Mouse (Mus musculus): ENCODE results near the gene Gm10318.
A peak's percentile ranks its signal among the peaks of the same experiment; 100 is the strongest.

The Gm10318 gene

DNA sequence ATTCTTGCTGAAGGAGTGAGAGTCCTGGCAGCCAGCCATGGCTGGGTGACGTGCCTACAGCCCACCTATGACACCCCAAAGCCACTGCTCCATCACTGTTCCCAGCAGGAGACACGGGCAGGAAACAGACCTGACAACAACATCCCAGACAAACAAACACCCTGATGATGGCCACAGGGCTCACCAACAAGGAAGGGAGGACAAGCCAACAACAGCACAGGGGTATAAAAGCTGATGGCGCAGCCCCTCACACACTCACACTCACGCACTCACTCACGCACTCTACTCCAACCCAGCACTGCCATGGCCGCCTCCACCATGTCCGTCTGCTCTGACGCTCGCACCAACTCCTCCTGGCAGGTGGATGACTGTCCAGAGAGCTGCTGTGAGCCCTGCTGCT, at the start of gene Gm10318:
Gm10318 (plus strand) TSS at position 301 of the 400 bp plus-strand sequence.
- no peak for DNase-seq

DNA sequence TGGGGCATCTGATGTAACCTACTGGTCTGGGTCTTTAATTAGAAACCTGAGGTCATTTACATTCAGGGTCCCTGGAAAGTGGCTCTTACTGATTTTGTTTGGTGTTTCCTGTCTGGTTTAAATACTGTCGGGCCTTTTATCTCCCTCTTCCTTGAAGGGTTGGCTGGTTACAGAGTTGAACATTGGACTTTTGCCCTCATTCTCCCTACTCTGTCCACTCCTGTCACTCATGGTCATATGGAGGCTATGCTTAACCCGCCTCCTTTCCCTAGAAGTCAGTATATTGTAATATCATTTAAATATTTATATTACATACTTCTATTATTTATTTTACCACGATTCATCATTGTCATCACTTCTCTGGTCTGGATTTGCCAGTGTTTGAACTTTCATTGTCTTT, 48.6 kb upstream of the Gm10318 start:
- DNase-seq, result no peak

DNA sequence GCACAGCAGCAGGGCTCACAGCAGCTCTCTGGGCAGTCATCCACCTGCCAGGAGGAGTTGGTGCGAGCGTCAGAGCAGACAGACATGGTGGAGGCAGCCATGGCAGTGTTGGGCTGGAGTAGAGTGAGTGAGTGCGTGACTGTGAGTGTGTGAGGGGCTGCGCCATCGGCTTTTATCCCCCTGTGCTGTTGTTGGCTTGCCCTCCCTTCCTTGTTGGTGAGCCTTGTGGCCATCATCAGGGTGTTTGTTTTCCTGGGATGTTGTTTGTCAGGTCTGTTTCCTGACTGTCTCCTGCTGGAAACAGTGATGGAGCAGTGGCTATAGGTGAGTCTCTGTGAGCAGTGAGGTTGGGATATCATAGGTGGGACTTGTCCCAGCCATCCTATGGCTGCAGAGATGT, 40.9 kb upstream of the Gm10318 start, which contains the start of gene Gm9507:
Gm9507 (minus strand) TSS at position 101 of the 400 bp plus-strand sequence.
- DNase-seq, result no peak

DNA sequence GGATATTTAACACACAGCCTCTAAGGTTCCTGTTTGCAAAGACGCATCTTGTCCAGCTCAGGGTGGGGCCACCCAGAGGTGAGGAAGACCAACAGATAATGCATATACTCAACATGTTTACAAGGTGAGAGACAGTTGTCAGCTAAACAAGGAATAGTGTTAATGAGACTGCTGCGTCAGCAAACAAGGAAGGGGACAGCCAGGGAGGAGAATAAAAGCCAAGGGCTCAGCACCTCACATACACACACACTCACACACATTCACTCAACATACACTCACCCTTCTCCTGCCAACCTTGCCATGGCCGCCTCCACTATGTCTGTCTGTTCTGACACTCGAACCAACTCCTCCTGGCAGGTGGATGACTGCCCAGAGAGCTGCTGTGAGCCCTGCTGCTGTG, 38.3 kb upstream of the Gm10318 start, which contains the start of gene Gm2696:
Gm2696 (plus strand) TSS at position 301 of the 400 bp plus-strand sequence.
- DNase-seq, result no peak

DNA sequence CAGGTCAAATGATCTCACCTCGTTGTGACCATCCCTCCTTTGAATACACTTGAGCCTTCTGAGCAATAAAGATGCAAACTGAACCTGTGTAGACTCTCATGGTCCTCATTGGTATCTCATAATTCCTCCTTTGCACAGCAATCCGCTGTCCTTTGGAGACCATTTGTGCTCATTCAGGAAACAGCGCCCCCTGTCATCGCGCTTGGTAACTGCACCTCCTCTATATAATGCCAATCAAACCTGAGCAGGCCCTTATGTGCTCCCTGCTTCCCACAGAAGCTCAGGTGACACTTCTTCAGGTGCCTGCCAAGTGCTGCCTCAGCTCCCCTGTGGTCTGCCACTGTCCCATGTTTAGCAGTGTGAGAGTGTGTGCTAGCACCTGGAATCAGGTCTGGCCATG, 37.1 kb upstream of the Gm10318 start:
- DNase-seq, result peak; percentile 46

DNA sequence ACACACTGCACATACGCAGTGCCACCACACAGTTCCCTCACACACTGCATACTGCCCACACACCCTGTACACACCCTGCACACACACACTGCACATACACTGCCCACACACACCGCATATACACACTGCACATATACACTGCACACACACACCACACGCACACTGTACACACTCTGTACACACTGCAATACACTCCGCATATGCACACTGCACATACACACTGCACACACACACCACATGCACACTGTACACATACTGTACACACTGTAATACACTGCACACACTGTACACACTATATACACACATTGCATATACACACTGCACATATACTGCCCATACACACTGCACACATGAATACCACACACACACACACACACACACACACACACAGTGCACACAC, 34.1 kb upstream of the Gm10318 start:
- DNase-seq, result no peak

DNA sequence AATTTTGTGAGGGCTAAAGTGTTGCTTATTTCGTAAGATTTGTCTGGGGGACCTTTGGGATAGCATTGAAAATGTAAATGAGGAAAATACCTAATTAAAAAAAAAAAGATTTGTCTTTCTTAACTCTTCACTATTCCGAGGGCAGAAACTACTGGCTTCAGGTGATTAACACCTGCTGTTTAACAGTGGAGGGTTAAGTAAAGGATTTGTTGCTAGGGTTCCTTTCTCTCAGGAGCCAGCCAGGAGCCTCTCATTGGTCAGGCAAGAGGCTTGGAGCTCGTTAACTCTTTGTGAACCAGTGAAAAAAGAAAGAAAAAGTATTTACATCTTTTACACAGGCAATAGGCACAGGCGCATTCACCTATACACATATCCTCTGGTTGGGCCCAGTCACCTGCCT, 33.5 kb upstream of the Gm10318 start:
- no peak for DNase-seq

DNA sequence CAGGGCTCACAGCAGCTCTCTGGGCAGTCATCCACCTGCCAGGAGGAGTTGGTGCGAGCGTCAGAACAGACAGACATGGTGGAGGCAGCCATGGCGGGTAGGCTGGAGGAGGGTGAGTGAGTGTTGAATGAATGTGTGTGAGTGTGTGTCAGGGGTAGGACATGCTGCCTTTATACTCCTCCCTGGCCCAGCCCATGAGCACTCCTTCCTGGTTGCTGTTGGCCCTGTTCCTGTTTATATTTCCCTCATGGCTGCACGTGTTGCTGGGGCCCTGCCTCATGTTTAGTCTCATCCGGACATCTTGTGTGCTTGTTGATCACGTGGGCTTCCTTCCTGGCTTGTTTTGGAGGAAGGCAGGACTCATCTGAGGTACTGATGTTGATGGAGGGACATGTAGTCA, 25.7 kb upstream of the Gm10318 start, which contains the start of gene Krtap10-4:
Krtap10-4 (minus strand) TSS at position 145 of the 400 bp plus-strand sequence.
- no peak for DNase-seq

DNA sequence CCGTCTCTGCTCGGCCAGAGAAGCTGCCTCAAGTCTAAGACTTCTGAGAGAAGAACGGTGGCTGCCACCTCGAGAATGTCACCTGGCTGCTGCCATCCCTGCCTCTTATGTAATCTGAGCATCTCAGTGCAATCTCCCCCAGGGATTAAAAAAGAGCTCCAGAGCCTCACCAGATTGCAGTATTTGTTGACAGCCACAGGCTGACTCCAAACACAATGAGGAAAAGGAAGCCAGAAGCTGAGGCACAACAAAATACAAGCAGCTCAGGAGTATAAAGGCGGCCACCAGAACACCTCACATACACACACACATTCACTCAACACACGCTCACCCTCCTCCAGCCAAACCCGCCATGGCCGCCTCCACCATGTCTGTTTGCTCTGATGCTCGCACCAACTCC, 17.0 kb upstream of the Gm10318 start, which contains the start of gene Krtap10-10:
Krtap10-10 (plus strand) TSS at position 301 of the 400 bp plus-strand sequence.
- no peak for DNase-seq

DNA sequence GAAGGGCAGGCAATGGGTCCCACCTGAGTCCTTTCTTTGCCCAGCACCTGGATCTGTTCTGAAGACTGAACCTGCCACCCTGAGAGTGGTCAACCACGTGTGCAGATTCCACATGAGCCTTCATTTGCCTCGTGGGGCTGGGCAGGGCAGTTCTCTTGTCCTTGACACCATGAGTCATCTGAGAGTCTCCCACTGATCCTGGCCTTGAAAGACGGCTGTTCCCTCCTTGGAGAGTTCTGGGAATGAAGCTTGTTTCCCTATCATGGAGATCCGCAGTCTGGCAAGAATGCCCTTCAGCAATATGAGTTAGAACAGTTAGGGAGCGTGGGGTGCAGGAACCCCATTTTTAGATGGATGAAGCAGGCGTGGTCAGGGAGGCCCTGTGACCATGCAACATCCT, 13.7 kb upstream of the Gm10318 start:
- DNase-seq, result no peak

DNA sequence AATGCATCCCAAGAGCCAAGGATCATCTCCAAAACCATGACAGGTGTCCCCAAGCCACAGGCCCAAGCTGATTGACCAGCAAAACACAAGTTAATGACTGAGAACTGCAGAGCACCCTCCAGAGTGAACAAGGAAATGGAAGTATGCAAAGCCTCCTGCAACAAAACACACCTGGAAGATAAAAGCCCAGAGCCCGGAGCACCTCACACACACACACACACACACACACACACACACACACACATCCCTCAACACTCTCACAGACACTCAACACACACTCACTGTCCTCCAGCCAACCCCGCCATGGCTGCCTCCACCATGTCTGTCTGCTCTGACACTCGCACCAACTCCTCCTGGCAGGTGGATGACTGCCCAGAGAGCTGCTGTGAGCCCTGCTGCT, 6.2 kb upstream of the Gm10318 start, which contains the start of gene Gm36176:
Gm36176 (plus strand) TSS at position 301 of the 400 bp plus-strand sequence.
- DNase-seq, result no peak

DNA sequence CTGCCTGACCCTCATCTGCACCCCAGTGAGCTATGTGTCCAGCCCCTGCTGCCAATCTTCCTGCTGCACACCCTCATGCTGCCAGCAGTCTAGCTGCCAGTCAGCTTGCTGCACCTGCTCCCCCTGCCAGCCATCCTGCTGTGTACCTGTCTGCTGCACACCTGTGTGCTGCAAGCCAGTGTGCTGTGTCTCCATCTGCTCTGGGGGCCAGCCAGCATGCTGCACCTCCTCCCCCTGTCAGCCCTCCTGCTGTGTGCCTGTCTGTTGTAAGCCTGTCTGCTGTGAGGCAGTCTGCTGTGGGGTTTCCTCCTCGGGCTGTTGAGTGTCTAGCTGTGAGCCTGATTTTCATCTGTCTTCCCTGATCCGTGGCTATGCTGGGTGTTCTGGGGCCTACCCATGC, 5.7 kb upstream of the Gm10318 start:
- no peak for DNase-seq

DNA sequence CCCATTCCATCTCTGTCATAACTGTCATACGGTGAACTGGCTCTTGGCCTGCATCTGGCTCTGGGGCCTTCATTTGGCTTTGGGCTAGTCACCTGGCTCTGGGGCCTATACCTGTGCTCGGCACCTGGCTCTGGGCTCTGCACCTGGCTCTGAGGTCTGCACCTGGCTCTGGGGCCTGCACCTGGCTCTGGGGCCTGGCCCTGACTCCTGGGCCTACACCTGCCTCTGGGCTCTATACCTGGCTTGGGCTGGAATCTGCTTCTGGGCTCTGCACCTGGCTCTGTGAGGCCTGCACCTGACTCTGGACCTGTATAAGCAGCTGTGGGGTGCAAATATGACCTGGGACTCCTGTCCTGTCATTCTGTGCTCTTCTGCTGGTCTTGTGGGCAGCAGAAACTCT, 5.1 kb upstream of the Gm10318 start:
- DNase-seq, result no peak

DNA sequence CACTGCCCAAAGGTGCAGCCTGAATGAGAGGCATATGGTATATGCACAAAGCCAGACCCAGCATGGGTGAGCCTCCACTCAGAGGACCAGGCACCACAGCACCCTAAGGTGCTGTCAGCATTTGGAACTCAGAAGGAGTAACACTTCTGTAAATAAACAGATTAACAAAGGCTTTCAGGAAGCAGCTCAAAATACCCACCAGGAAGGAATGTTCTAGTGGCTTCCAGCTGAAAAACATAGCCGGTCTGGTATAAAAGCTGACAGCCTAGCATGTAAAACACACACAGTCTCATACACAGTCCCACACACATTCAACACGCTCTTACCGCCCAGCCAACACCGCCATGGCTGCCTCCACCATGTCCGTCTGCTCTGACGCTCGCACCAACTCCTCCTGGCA, 9.0 kb downstream of the Gm10318 start, which contains the start of gene Gm3285:
Gm3285 (plus strand) TSS at position 301 of the 400 bp plus-strand sequence.
- DNase-seq, result no peak

DNA sequence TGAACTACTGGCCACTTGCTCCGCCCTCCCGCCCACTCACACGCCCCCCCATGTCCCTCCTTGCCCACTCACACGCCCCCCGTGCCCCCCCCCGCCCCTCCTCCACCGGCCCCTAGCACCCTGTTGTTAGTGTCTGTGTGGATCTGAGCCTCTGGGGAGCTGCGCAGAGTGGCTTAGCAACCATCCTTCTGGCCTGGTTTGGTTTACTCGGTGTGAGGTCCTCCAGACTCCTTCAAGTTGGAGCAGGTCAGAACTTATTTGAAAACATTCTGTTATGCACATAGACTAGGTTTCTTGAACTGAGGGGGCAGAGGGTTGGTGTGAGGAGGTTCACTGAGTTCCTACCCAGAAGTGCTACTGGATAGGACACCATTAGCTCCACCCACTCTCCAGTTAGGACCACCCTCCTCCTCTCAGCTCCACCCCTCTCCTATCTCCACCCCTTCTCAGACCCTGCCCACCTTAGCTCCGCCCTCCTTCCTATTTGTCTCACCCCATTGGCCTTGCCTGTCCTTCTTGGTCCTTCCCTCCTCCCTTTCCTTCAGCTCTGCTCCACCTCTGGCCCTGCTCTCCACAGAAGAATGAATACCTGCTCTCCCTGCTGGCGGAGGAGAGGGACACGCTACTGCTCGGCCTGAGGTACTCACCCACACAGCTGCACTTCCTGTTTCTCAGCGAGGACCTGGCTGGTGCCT, 11.6 kb downstream of the Gm10318 start:
- DNase-seq, result peak; percentile 54

DNA sequence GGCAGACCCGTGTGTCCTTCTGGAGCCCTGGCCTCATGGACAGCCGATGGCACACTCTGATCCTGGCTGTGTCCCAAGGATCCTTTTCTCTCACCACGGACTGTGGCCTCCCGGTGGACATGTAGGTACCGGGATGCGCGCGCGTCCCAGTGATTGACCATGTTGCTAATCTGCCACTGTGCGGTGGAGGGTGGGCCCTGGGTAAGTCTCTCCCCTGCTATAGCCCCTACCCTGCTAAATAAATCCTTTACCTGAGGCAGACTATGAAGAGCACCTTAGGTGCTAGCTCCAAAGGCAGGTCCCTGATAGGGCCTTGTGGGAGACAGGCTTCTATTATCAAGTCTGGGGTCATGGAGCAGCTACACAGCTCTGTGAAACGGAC, 12.1 kb downstream of the Gm10318 start:
- DNase-seq, result no peak

DNA sequence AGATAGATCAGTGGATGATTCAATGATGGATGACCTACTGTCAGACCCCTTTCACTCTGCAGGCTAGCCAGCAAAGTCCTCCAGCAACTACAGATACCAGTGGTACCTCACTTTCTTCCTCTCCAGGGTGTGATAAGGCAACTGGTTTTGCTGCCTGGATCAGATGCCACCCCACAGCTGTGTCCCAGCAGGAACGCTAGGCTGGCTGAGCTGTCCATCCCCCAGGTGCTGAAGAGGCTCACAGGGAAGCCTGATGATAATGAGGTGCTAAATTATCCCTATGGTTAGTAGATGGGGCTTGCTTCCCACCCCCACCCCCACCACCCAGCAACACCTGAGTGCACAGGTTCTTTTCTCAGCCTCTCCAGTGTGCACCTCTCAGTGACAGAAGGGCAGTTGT, 14.9 kb downstream of the Gm10318 start:
- DNase-seq, result no peak

DNA sequence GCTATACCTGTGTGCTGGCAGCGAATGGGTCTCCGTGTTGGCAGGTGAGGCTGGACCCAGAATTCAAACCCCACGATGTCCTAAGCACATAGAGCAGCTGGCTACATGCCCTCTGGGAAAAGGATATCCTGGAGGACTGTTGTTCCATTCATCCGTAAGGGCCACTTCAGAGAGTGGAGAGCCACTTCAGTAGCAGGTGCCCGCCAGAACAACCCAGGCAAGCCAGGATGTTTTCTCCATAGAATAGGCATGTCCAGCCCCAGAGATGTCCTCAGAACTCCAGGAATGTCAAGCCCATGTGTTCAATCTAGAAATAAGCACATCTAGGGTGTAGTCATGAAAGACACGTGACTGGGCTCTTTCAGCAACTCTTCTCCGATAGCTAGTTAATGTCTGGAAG, 17.0 kb downstream of the Gm10318 start:
- DNase-seq, result no peak

DNA sequence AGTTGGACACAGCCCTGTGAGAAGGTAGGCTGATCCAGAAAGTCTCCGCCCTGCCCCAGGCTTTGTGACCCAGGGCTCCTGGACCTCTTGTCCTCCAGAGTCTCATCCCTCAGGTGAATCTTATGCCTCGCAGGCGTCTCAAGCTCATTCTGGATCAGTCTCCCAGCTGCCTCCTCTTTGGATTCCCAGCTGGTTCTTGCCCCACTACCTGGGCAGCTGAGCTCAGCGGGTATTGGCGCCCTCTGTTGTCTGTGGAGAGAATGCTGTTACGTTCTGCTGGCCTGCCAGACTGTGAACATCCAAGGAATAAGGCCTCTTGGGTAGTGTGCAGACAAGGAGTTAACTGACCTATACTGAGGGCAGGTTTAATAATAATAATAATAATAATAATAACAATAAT, 26.3 kb downstream of the Gm10318 start:
- DNase-seq, result peak; percentile 28

DNA sequence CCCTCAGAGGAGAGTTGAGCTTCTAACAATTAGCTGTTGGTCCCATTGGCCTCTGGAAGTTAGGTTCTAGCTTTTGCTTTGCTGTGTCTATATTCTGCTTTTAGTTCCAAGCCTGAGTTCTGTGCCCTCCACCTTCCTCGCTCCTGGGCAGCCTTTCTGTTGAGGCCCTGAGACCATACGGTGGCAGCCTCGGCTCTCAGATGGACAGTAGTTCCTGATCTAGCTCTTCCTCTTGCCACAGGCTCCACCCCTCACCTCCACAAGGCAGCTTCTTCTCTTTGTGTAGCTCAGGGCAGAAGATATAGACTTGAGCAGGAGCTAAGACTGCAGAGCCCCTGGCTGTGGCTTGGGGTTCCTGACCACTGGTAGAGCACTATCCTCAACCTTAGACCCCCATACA, 27.6 kb downstream of the Gm10318 start:
- DNase-seq, result no peak

DNA sequence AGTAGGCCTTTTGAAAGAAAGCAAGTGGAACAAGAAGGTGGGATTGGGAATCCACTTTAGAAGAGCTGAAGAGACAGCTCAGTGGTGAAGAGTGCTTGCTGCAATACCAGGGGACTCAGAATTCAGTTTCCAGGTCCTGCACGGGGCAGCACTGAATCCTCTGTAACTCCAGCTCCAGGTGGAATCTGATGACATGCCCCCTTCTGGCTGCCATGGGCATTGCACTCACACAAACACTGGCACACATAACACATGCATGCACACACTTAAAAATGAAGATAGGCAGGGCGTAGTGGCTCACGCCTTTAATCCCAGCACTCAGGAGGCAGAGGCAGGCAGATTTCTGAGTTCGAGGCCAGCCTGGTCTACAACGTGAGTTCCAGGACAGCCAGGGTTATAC, 29.9 kb downstream of the Gm10318 start:
- no peak for DNase-seq

DNA sequence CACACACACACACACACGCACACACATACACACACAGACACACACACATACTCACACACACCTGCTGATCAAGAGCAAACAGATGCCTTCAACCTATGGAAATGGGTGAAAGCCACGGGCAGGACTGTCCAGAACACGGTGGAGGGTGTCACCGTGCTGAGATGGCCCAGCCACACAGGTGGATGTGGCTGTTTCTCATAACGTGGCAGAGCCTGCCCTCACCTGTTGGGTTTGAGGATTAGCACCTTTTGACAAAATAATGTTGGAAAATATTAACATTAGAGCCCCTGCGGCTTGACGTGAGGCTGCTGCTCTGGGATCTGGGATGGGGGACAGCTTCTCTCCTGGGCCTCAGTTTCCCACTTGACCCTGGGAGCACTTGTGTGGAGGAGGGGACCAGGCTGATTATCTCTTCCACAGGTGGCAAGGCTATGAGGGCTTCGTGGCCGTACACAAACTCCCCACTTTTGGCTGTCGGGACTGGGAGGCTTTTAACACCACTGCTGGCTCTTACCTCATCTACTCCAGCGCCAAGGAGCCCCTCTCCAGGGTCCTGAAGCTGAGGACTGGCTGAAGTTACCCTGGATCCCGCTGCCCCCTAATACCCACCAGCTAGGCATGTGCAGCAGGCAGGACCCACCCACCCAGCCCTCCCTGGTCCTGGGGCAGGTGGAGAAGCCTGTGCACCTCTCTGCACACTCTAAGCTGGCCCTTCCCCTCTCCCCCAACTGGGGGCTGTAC, 33.5 kb downstream of the Gm10318 start:
- DNase-seq, result no peak

DNA sequence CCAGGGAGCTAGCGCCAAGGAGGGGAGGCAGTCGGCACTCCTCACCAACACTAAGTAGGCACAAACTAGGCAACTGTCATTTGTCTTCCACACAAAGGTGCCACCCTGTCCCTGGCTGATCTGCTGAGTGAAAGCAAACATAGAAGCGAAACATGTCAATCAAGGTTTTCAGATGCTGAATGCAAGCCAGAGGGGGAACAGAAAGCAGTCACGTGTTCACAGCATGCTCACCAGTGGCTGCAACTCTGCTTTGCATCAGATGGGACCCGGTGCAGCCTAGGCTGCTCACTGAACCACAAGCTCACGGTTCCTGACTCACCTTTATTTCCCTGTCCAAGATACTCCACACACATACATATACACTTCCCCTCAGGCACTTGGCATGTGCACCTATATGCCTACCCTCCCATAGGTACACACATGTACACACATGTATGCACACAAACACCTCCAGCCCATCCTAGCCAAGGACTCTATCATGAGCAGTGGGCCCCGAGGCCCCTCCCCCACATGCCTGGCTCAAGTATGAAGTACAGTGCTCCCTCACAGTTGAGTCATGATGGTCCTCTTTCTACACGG, 38.4 kb downstream of the Gm10318 start:
- DNase-seq, result no peak

DNA sequence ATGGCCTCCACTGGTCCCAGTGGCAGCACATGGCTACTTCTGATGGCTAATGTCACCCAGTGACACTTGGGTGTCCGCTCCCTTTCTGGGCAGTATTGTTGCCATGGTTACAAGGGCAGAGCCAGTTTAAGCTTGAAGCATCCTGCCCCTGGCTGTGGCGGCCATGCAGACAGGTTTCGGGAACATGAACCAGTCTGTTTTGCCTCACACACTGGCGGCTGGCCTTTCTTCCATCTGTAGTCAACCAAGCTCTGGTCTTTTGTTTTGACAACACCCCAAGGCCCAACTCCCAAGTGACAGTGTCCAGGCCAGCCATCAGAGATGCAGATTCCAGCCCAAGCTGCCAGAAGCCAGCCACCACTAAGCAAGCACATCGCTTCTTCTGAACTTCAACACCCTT, 42.9 kb downstream of the Gm10318 start:
- DNase-seq, result no peak
